Mouse (Mus musculus) cortical plate, adult 2 months (tissue): ENCODE data around the gene Cc2d2b.

Source experiments
- CTCF ChIP-seq: fragments of 200-500 bp; IDR thresholded peaks from 2 replicates; pipeline ENCODE4 v1.5.1; 2011; ENCODE audit warnings: mild to moderate bottlenecking, control low read depth, low read length; ENCODE audit not compliant: insufficient read depth; ENCODE audit errors: extremely low read depth
- POLR2A ChIP-seq: fragments of 200-500 bp; IDR thresholded peaks from 2 replicates; pipeline ENCODE4 v1.6.1; 2011; ENCODE audit warnings: mild to moderate bottlenecking, low read length, control low read depth; ENCODE audit not compliant: insufficient read depth; ENCODE audit errors: extremely low read depth

- TF ChIP-seq POLR2A (no peak), CTCF (no peak)
Measured at GRCm38 (mm10) chr19:40716981-40717380, 31.6 kb upstream of the Cc2d2b start.
